Mouse (Mus musculus) liver, postnatal 0 days (tissue): ENCODE data around the gene Eif1b.

Experiments
- CTCF ChIP-seq: sonication (generic); IDR thresholded peaks from 2 replicates; pipeline ENCODE4 v1.5.1; 2016; ENCODE audit warnings: antibody characterized with exemption, low read depth
- EP300 ChIP-seq: IDR thresholded peaks from 2 replicates; pipeline ENCODE4 v1.6.1; 2016; ENCODE audit warnings: antibody characterized with exemption, low read depth, mild to moderate bottlenecking

DNA sequence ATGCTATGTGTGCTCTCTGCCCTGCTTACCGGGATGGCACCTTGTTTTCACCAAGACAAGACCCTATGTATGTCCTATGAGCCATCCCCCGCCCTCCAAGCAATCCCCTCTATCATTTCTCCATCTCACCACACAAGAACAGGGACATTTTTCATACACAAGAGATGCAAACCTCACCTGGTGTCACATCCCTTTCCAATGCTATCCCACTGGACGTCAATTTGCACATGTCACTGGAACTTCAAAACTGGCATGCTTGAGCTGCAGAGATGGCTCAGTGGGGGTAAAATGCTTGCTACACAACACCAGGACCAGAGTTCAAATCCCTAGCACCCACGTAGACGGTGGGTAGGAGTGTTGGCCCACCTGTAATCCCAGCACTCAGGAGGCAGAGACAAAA, 6.0 kb downstream of the Eif1b start:
- TF ChIP-seq EP300 (no peak), CTCF (no peak)
